Mouse (Mus musculus): ENCODE measurements around the gene Fam107b. TPM values are rescaled to one million over a fixed set of nuclear protein-coding genes. Genes with fewer than 3 reads are reported as not detected.

The Fam107b gene
- polyA plus RNA-seq, 1 experiment from 2014 or later = 30.3 TPM

Other genes with a start within 250 kb of the Fam107b start
- gene Rpp38, start 237.8 kb upstream of the Fam107b start, polyA plus RNA-seq (2015; fragmentation: Nextera tagmentation; extraction: Ambion mirVana) = 9.7 and 10.9 TPM in 2 replicates
- gene Acbd7, start 234.3 kb upstream of the Fam107b start, polyA plus RNA-seq (2015; fragmentation: Nextera tagmentation; extraction: Ambion mirVana) = 1.6 and 2.8 TPM in 2 replicates
- not detected in 2 replicates for gene Olah, start 173.3 kb upstream of the Fam107b start, polyA plus RNA-seq (2015; fragmentation: Nextera tagmentation; extraction: Ambion mirVana)
- gene Meig1, start 147.8 kb upstream of the Fam107b start, polyA plus RNA-seq (2015; fragmentation: Nextera tagmentation; extraction: Ambion mirVana) = 5.1 and 6.9 TPM in 2 replicates
- gene Dclre1c, start 146.4 kb upstream of the Fam107b start, polyA plus RNA-seq (2015; fragmentation: Nextera tagmentation; extraction: Ambion mirVana) = 9.5 and 9.6 TPM in 2 replicates
- gene Suv39h2, start 95.5 kb upstream of the Fam107b start, polyA plus RNA-seq (2015; fragmentation: Nextera tagmentation; extraction: Ambion mirVana) = 8.2 TPM in 2 replicates
- gene Gm45902, start 57.7 kb upstream of the Fam107b start, polyA plus RNA-seq (2015; fragmentation: Nextera tagmentation; extraction: Ambion mirVana) = 9.2 and 9.7 TPM in 2 replicates
- 62.3 and 64.1 TPM in 2 replicates for gene Hspa14, start 57.7 kb upstream of the Fam107b start, polyA plus RNA-seq (2015; fragmentation: Nextera tagmentation; extraction: Ambion mirVana)
- gene Cdnf, start 57.5 kb upstream of the Fam107b start, polyA plus RNA-seq (2015; fragmentation: Nextera tagmentation; extraction: Ambion mirVana) = 0.17 and 0.26 TPM in 2 replicates